Mouse (Mus musculus): Measurements from ENCODE around the gene Slc2a3.
"Not testable (repeated sequence)": the region's sequence is repeated elsewhere in the genome, so short reads cannot be mapped to it uniquely, and the experiment has no call there.

The Slc2a3 gene

DNA sequence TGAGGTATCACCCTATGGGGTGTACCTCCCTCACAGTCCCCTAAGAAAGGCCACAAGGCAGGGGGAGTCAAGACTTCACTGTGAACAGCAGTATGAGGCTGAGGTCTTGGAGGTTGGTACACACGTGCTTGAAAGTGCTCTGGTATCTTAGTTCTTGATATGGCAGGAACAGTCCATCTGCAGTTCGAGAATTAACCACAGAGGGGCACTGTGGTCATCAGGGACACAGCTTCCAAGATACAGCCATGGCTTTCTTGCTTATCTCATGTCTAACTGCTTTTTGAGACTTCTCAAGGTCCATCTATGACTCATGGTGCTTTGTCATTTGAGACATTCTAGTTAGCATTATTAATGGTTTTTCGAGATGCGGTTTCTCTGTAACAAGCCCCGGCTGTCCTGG, 3.0 kb upstream of the Slc2a3 start:
- peak; percentile 58 to 85 for DNase-seq

DNA sequence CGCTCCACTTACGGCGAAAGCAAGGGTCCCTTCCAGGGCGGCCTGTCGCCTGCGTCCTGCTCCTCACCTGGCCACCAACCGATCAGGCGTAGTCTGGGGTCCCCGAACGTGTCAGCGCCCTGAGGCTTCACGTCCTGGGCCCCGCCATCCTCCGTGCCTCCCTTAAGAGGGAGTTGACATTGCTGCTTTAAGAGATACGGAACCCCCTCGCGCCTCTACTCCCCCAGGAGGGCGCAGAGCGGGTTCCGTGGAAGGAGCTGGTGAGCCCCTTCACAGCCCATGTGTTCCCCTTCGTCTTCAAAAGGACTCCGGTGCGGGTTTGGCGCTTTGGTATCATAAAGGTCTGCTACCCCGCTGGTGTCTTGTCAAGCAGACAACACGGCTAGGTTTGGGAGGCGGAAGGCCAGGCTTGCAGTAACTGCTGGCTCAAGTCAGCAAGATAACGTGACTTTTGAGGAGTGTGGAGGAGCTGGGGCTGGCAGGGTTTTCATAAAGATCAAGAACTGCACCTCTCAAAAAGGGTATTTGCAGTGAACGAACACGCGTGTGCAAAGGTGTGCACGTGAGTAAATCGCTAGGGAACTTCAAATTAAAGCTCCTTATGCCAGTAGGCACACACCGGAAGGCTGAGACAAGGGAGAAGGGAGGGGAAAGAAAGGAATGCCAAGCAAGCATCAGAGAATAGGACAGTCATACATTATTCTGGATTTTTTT, 518 bp upstream of the Slc2a3 start:
- peak; percentile 29 to 55 for DNase-seq

DNA sequence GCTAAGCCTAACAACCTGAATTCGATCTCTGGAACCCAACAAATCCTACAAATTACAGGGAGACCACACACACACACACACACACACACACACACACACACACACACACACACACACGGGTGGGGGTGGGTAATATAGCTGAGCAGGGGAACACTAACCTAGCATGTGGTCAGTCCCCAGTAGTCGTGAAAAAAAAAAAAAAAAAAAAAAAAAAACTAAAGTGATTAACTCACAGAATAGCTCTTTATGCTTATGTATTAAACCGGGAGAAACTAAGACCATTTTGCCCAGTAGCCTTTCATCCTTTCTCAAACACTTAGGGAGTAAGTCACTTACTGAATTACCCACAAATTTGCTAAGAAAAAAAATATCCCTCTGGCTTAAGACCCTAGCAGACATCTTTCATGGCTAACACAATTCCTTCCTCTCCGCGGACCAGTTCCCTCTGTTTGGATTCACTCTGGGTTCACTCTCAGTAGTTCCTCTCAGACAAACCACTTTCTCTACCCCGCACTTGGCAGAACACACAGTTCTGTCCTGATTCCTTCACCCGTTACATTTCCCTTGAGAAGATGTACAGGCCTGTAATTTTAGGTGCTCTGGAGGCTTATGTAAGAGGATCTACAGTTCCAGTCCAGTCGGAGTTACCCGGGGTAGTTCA, 670 bp downstream of the Slc2a3 start:
- no peak for DNase-seq

DNA sequence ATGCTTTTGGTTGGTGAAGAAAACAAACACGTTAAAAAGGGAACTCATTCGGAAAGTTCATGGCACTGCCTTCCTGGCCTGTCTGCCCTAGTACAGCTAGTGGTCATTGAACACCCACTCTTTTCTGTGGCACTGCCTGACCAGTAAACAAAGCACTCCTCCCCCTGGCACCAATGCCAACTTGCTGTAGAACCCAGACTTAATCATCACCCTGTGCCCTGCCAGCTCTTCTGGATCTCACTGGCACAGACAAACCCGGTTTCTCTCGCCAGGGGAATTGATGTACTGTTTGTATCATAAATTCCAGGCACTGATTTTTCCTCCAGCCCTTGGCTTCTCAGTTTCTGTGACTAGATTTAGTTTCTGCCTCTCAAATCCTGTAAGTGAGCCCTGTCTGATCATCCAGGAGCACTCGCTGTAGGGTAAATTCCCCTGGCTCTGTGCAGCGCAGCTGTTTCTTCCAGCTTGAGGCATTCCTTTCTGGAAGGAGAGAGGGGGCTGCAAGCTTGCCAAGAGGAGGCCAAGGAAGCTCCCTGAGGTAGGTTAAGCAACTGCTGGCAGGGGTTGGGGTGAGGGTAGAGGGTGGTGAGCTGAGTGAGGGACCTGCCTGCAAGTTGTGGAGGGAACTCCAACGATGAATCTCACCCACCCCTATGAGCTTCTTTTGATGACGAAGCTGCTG, 6.0 kb downstream of the Slc2a3 start:
- no peak for DNase-seq

DNA sequence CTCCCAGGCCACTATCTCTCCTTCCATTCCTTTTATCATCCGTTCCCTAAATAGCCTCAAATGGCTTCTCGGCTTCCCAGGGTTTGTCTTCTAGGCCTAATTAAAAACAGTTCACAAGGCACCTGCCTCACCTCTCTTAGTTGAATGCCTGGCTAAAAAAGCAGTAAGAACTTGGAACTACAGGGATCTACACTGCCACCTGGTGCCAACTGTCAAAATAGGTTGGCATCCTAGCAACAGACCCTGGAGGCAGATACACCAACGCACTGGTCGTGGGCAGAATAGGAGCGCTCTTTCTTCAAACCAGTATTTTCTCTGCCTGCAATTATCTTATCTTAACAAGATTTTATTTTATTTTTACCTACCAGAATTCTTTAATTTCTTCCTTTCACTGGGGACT, 15.2 kb downstream of the Slc2a3 start:
- peak; percentile 36 to 68 for DNase-seq

DNA sequence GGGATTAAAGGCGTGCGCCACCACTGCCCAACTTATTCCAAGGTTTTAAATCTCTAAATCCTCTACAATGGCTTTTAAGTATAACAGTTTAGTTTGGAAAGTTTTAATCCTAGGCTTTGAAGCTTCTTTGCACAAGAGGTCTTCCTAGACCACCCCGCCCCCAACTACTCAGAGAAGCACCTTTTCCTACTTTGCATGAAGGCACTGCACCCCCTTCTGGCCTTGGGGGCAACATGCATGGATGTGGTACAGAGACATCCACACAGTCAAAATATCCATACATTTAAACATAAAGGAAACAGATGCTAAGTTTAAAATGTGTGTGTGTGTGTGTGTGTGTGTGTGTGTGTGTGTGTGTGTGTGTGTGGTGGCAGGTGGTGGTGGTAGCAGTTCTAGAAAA, 16.6 kb downstream of the Slc2a3 start:
- DNase-seq: no peak

DNA sequence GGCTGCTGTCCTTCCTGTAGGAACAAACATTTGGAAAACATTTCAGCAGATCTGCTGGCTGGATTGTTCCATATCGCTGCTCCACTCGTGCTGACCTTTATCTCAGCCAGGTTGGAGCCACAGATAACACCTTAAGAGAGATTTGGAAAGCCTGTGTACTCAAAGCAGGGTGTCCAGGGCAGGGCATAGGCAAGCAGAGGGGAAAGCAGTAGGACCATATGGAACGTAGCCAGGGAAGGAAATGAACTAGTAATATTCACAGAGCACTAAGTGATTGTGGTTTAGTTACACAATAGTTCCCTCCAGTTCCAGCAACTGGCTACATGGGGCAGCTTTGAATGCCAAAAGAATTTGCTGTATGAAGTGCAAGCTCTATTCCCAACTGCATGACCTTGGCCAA, 19.3 kb downstream of the Slc2a3 start:
- DNase-seq: peak in 1 of 2 experiments; percentile 23

DNA sequence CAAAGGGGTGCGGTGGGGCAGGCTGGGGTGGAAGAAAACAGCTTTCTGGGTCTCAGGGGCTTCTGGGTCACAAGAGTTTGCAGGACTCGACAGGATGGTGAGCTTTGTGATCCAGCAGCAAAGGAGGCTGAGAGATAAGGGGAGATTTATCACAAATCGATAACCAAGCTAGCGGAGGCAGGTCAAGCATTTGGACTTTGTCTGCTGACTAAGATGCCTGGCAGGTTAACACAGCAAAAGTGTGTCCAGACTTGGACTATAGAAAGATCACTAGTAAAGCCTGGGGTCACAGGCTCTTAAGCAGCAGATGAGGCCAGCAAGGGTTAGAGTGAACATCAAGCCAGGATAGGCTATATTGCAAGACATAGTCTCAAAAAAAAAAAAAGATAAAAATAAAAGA, 20.3 kb downstream of the Slc2a3 start:
- DNase-seq: no peak

DNA sequence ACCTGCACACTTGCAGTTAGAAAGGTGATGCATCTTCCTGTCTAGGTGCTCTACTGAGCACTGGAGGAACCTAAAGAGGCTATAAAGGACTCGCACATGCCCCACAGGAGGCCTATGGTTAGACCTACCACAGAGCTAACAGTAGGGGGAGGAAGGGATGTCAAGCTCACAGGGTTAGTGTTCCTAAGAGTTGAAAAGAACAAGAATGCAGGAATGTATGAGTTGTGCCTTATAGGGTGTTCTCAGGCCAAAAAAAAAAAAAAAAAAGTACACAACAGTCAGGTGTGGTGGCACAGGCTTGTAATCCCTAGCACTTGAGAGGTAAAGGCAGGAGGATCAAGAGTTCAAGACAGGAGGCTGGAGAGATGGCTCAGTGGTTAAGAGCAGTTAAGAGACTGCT, 21.5 kb downstream of the Slc2a3 start:
- DNase-seq: no peak

DNA sequence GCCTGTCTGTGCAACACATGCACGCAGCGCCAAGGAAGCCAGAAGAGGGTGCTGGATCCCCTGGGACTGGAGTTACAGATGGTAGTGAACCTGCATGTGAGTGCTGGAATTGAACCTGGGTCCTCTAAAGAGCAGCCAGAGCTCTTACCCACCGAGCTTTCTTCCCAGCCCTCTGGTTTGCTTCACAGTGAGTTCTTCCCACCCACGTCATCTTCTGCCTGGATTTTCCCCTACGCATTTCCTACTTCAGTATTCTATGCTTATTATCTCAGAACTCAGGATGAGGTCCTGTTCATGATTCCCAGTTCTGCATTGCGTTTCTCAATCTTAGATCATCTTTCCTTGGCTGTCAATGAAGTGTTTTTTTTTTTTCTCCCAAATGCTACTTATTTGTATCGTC, 25.4 kb downstream of the Slc2a3 start:
- DNase-seq: no peak

DNA sequence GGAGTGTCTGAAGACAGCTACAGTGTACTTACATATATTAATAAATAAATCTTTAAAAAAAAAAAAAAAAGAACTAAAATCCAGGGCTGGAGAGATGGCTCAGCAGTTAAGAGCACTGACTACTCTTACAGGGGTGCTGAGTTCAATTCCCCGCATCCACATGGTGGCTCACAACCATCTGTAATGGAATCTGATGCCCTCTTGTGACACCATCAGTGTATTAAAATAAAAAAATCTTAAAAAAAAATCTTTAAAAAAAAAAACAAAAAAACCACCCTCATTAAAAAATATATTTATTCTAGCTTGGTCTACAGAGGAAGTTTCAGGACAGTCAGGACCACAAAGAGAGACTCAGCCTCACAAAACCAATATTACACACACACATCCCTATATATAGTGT, 27.1 kb downstream of the Slc2a3 start:
- DNase-seq: no peak

DNA sequence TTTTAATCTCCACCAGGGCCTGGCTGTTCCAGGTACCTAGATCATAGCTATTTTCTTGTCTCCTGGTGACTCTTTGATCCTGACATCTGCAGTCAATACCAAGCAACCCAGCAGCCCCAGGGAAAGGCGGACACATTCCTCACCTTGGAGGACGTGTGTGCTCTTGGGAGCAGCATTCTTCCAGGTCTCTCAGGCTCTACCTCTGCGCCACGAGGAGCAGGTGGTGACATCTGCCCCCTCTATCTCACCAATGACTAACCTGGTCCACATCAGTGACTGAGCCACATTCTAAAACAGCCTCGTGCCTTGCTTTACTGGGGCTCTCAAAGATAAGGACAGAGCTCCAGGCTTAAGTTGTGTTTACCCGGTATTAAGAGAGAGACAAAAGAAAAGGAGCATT, 28.7 kb downstream of the Slc2a3 start:
- no peak for DNase-seq

DNA sequence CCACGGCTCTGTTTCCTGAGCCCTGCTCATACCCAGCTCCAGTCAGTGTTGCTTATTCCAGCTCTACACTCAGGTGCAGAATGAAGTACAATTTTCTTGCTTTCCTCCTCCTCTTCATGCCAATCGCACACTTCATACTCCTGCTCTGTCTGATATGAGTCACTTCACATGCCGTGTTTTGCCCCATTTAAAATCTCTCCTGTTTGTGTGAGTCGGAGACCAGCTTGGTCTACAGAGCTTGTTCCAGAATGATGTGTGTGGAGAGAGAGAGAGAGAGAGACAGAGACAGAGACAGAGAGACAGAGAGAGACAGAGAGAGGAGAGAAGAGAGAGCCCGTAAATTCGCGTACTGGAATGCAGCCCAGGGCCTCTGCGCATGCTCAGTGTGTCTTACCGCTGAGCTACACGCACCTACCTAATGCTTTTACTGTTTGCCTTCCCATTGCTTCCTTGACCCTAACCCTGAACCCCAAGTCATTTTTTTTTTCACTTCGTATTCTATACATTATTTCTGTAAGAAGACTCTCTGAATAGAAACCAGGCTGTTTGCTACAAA, 30.6 kb downstream of the Slc2a3 start:
- no peak for DNase-seq

DNA sequence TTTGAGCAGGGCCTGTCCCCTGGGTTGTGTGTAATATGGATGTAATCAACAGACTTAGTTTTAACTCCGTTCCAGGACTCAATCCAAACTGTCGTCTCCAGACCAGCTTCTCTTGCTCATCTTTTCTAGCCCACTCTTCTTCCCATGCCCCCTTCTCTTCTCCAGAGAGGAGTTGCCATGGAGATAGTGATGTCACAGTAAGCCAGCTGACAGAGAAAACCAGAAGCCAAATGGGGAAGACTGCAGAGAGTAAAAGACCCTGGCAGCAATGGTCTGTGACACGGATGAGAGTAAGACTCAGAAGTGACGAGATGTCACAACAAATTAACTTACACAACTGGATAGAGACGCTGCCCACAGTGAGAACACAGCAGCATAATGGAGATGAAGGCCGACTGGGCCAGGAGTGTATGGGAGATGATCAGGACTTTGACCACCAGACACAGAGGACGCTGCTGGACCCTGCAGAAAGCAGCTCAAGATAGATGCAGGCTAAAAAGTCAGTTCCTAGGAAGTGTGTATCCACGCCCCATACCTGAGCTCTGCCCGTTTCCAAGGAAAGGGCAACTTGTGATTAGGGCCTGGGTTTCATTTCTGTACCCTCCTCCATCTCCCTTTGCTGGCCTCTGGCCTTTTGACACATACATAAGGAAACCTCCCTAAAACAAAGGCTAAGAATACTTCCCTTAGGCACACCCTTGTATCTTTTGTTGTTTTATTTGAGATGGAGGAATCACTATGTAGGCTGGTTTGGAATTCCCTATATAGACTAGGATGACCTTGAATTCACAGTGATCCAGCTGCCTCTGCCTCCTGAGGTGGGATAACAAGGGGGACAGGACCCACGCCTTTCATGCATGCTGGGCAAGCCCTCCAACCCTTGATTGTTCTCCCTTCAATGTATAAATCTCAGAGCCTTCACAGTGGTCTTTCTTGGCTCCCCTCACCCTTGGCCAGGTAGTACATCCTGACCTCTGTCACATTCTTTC, 31.4 kb downstream of the Slc2a3 start:
- no peak for DNase-seq

DNA sequence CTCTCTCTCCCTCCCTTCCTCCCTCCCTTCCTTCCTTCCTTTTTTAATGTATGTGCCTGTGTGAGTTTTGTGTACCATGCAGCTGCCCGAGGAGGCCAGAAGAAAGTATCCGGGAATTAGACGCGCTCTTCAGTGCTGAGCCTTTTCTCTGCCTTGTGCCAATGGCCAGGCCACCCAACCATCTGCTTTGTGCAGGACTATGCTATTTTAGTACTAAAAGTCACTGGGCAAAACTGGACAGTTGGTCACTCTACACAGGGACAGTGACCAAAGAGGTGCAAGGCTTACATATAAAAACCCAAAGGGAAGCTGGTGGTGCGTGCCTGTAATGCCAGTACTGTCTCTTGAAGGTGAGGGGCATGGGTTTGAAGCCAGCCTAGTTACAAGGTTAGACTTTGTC, 33.2 kb downstream of the Slc2a3 start:
- no peak for DNase-seq

DNA sequence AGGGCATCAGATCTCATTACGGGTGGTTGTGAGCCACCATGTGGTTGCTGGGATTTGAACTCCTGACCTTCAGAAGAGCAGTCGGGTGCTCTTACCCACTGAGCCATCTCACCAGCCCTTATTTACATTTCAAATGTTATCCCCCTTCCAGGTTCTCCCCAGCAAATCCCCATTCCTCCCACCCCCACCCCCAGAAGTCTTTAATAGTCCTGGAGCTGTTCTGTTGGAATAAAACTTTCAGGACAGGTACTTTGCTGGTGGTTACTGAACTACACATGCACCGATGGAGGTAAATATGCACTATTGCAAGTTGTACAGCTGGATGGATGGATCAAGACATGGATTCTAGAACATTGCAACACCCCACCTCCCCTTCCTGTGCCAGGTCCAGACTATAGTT, 34.4 kb downstream of the Slc2a3 start:
- not testable (repeated sequence) for DNase-seq

DNA sequence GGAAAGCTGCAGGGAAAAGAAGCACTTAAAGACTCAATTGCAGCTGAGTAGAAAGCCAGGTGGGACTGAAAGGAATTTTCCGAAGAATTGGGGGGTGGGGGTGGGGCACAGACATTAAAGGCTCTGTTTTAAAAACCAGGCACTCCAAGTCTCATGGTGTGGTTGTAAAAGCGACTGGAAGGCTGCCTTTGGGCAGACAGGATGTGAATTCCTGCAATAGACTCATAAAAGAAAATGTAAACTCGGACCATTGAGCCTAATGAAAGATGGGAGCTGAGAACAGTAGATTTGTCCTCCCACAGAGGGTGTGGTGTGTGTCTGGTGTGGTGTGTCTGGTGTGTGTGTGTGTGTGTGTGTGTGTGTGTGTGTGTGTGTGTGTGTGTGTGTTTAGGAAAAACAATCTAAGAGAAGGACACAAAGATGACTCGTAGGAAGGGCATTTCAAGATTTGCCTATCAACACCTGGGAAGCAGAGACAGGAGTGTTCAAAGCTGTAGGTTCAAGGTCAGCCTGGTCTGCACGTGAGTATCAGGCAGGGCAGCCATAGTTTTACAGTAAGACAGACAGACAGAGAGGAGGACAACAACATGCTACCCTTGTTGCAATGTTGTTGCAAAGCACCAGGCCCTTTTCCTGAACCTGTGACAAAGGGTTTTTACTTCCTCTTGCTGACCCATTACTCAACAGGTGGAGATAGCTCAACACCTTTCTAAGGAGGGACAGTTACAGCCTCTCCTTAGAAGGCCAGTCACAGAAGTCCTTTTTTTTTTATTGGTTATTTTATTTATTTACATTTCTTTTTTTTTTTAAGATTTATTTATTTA, 35.1 kb downstream of the Slc2a3 start:
- no peak for DNase-seq

DNA sequence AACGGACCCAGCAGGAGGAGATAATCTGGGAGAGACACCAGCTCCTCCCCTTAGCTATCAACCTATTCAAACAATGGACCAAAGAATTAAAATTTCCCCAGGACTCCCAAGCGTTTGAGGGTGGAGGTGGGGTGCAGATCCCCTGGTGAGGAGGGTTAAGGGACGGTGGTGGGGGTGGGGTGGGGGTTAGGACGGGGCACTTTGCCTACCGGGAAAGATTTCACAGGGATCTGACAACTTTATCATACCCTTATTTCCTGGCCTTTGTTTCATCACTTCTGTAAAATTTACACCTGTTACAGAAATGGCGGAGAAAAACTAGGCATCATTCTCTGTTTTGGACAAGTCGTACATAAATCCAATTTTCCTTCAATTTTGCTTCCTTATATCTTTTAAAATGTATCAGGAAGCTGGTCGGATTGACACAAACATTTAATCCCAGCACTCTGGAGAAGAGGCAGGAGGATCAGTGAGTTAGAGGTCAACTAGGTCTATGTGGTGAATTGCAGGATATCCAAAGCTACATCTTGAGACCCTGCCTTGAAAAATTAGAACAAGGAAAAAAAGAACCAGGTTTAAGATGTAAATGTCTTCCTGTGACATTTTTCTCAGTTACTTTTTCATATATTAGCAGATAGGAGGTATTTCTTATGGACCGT, 36.0 kb downstream of the Slc2a3 start:
- DNase-seq: no peak

DNA sequence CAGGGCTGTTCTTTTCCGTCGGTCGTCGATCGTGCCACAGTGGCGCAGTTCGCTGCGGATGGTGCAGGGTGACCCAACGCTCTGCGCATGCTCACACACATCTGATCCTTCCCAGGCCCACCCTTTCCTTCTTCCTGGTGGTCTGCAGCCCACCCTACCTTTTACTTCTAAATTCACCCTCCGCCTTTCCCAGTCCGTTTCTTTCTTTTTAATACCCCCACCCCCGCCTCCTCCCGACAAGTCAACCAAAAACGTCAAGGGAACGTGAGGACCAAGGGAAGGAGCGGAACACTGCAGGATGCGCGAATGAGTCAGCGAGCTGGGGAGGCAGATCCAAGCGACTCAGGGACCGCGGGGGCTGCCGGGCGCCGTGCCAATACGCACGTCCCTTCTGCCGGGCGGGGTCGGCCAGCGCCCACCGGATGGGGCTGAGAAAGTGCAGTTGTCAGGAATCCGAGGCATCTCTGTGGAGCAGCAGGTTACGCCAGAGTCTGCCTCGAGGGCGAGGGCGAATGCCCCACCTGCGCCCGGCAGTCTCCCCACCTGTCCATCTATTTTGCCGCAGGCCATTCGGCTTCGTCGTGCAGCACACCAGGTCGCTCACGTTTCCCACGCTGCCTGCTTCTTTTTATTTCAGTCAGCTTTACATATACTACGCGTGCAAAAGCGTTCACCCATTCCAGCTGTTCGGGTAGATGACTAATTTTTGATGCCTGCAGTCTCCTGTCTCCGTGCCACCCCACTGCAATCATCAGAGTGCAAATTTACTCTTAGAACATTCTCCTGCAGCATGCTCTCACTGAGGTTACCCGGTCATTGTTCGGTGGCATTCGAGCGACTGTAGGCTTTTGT, 36.8 kb downstream of the Slc2a3 start:
- DNase-seq: peak; percentile 21 to 47

DNA sequence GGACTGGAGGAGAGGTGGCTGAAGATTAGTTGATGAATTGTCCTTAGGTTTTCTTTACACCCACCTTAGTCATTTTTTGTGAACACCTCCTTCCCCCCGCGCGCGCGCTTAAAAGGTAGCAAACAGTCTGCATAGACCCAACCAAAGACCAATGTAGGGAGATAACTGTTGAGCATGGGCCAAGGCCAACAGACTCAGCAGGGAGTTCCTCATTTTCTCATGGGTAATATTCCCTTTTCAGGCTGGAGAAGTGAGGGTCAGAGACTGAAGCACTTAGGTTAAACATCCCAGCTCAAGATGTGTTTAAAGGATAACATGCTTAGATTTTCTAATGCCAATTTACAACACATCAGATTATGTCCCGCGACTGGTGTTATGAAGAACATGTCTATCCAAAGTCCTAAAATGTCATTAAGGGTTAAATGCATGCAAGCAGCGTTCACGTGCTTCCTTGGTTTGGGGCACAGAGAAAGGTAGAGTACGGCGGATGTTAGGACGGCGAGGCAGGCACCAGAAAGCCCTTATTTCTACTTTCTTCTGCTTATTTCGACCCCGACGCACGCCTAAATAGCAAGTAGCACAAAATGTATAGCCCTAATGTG, 37.5 kb downstream of the Slc2a3 start:
- DNase-seq: no peak
